Mouse (Mus musculus): ENCODE measurements around the gene Tbx2.

DNA sequence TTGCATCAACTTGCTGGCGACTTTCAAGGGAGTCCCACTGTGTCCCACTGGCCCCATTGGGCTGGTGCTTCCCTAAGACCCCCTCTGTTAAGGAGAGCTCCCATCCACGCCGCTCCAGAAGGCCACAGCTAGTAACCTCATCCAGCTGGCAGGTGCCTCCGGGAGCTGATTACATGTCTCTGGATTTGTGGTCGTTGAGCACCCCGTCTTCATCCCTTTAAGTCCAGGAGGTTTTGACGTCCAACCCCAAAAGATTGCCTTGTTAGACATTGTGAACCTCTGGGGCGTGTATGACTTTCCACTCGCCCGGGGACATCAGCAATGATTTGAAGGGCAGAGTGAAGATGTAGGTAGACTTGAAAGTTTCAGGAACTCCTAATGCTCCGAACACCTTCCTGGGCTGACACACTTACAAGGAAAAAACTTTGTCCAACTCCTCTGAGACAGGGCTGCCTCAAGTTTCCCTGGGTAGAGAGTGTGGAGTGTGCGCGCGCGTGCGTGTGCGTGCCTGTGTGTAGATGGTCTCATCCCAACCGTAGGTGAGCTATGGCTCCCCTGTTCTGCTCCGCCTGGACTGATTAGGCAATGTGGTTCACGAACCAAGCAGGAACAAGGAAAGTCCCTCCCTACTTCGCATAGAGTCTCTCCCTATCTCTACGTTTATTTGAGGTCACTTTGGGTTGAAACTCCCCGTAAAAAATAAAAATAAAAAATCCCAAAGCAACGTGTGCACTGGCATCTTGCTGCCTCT lies 10.4 kb downstream of the Tbx2 start:
- TF ChIP-seq ZNF384 (IDR thresholded peaks at IDR 0.05; ENCODE audit: low read depth, low read length): no peak
- TF ChIP-seq MAFK (IDR thresholded peaks at IDR 0.05; ENCODE audit: insufficient read depth, low read depth, low read length): no peak
- no peak for TF ChIP-seq HCFC1 (IDR thresholded peaks at IDR 0.05; ENCODE audit: borderline replicate concordance, insufficient read depth, low read length)

Measured in ES-E14 (cell line).